Mouse (Mus musculus) mouse trophoblast stem cell (cell line): ENCODE measurements around the gene Sh3kbp1.

Source experiments
- in situ Hi-C, 2 experiments: fragments of 300-500 bp; cut with MseI, MboI; formaldehyde crosslinking; loops; 2 replicates in 1 of 2; 3 replicates in 1 of 2; pipeline ENCODE4 v1.15.1; 2025

The Sh3kbp1 gene

DNA sequence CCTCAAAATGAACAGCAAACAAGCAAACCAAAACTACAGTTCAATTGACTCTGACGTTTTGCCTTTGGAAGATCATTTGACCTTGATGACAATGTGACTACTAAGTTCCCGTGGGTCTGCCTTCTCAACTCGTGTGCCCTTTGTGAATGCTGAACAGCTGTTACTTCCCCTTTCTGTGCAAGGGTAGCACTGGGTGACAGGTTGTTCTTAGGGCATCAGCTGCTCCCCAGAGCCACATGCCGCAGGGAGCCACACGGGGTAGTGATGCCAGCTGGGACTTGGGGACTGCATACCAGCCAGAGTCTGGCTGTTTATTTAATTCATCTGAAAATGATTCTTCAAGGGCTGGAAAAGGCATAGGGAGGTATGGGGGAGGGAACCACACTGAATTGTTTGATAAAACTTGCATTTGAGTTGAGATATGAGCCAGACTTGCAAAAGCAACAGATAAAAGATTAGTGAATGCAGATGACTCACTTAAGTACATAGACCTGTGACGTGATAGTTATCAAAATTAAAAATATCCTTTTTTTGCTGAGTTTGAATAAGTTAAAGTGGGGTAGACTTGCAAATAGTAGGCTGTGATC, 108.5 kb downstream of the Sh3kbp1 start:
- in situ Hi-C loops: no loop called here

- in situ Hi-C loops: no loop called here
These were observed 110.3 kb downstream of the Sh3kbp1 start for GRCm38 (mm10) chrX:159737344-159737743.

GRCm38 (mm10) chrX:159744035-159744434, 117.0 kb downstream of the Sh3kbp1 start:
- in situ Hi-C loops: no loop called here

DNA sequence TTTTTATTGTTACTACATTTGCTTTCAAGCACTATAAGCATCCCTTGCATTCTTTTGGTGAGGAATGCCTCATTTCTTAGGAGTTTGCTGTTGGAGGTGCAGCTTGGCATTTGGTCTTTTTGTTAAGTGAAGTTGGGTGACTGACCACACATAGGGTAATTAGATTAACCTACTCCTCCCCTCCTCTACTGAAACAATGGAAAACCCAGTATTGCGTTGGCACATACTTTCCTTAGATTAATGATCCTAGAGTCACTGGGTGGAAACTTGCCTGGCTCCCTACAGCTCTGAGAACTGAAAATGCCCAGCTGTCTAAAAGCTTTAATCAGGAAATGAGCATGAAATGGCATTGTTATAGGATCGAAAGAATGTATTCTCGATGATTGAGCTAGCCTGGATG, 117.5 kb downstream of the Sh3kbp1 start:
- in situ Hi-C loops: no loop called here

- in situ Hi-C loops: no loop called here
These were observed 124.8 kb downstream of the Sh3kbp1 start for GRCm38 (mm10) chrX:159751834-159752233.

DNA sequence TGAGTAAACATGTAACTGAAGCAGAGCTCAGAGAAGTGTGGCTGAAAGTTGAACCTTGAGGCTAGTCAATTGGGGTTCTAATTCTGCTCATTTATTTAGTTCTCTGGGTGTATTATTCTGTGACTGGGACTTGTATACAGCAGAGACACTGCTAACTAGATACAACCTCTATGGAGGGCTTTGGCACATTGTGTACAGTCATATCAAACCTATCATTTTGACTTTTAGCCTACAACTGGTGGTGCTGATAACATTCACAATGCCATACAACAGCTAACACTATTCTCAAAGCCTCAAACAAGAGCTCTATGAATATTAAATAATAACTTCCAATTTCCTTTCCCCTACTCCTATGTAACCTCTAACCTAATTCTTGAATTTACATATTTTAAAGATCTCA, 129.2 kb downstream of the Sh3kbp1 start:
- in situ Hi-C loops: no loop called here

DNA sequence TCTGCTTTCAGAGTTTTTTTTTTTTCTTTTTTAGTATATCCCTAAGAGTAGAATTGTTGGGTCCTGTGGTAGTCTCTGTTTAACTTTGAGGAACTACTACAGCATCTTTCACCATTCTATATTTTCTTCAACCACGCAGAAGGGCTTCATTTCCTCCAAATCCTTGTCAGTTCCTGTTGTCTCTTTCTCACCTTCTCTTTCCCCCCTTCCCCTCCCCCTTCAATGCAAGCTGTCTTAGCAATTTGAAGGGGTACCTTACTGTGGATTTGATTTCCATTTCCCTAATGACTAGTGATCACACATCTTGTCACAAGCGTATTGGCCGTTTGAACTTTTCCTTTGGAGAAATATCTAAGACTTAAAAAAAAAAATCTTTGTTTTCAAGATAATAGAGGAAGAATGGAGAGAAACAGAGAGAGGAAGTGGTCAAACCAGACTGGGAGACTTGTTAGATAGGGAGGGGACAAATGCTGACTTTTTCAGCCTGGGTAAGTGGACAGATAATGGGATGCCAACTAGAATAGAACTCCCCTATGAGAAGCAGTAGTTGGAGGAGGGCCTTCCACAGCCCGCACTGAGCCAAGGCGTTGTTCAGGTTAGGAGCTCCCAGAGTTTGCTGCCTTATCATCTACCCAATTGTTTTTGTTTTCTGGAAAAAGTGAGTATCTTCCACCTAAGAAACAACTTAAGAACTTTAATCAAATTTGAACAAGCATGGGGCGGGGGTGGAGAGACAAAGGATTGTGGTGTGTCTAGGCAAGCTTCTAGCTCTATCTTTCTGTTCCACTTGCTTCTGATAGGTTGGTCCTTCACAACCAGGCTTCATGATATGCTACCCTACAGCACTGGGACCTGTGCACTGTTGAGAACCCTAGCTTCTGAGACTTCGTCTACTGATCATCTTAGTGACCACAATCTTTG, 130.1 kb downstream of the Sh3kbp1 start:
- in situ Hi-C loops: no loop called here

- in situ Hi-C loops: no loop called here
These were observed 130.9 kb downstream of the Sh3kbp1 start for GRCm38 (mm10) chrX:159757854-159758540.

- in situ Hi-C loops: no loop called here
These were observed 136.7 kb downstream of the Sh3kbp1 start for GRCm38 (mm10) chrX:159763801-159764200.

- in situ Hi-C loops: no loop called here
These were observed 138.8 kb downstream of the Sh3kbp1 start for GRCm38 (mm10) chrX:159765850-159766249.

GRCm38 (mm10) chrX:159769005-159769404, 141.9 kb downstream of the Sh3kbp1 start:
- in situ Hi-C loops: no loop called here

DNA sequence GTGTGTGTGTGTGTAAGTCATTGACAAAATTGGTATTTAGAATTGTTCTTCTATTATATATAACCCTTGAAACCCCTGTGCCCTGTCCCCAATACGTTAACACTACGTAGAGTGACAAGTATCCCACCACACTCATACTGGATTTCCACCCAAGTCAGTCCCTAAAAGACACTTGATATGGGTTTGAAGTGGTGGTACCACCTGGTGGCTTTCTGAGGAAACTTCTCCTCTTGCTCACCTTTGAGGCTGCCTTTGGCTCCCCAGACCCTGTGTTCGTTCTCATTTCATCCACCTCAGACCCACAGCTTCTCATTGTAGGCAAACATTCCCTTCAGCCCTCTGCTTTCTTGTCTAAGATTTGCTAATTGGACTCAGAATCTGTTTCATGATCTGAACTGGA, 142.7 kb downstream of the Sh3kbp1 start:
- in situ Hi-C loops: no loop called here

GRCm38 (mm10) chrX:159772137-159772536, 145.1 kb downstream of the Sh3kbp1 start:
- in situ Hi-C loops: no loop called here

DNA sequence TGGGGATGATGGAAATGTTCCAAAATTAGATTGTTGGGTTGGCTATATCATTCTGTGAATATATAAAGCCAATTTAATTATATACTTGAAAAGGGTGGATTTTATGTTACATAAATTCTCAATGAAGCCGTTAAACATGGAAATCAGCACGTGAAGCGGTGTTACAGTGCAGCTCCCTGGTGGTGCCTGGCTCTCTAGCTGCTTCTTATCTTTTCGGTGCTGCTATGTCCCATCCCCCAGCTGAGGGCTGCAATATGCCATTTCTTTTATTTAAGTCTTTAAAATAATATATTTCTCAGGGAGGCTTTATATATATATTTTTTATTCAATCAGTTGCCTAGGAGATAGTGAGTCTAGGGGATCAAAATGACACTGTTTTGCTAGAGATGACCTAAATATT, 148.0 kb downstream of the Sh3kbp1 start:
- in situ Hi-C loops: no loop called here

- in situ Hi-C loops: no loop called here
These were observed 151.7 kb downstream of the Sh3kbp1 start for GRCm38 (mm10) chrX:159778787-159779186.

- in situ Hi-C loops: no loop called here
These were observed 163.4 kb downstream of the Sh3kbp1 start for GRCm38 (mm10) chrX:159790516-159790915.

- in situ Hi-C loops: no loop called here
These were observed 168.5 kb downstream of the Sh3kbp1 start for GRCm38 (mm10) chrX:159795603-159796002.

DNA sequence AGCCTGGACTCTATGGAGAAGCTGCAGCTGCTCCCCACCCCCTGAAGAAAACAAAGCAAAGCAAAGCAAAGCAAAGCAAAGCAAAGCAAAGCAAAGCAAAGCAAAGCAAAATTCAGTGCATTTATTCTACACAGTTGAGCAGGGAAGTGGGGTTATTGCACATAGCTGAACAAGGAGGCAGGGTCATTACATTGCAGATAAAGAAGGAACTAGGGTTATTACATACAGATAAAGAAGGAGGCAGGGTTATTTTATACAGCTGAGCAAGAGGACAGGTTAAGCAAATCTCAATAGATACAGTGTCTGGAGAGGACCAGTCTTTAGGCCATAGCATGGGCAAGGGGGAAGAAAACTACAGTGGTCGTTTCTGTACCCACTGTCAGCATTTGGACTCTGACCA, 177.3 kb downstream of the Sh3kbp1 start:
- in situ Hi-C loops: no loop called here

DNA sequence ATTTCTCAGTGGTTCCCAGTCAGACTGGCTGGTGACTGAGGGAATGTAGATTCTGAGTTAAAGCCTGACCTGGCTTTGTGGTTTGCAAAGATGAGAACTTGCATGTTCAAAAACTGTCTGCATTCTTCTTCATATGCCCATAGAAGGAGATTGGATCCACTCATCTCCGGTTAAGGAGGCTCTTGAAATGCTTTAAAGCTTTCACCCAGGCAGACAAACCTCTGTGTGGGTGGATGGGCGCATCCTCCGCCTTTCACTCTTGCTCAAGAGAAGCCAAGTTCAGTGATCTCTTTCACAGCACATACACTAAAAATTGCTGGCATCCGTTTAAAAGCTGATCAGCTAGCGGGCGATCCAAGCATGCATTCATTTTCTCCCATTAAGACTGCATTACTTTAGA, 182.4 kb downstream of the Sh3kbp1 start:
- in situ Hi-C loops: no loop called here

- in situ Hi-C loops: no loop called here
These were observed 183.4 kb downstream of the Sh3kbp1 start for GRCm38 (mm10) chrX:159810469-159810868.

GRCm38 (mm10) chrX:159817508-159817907, 190.4 kb downstream of the Sh3kbp1 start:
- in situ Hi-C loops: no loop called here

DNA sequence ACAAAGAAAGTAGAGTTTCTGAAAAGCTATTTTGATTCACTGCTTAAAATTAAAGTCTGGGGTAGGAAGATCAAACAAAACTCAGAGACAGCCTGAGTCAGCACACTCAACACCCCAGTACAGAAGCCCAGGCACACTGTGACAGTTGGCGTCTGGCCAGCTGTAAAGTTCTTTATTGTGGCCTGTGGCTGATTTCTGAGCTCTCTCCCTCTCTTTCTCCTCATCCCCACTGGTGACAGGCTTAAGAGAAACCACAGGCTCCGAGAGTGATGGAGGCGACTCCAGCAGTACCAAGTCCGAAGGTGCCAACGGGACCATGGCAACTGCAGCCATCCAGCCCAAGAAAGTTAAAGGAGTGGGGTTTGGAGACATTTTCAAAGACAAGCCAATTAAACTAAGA, 201.1 kb downstream of the Sh3kbp1 start:
- in situ Hi-C loops: no loop called here
